Mouse (Mus musculus): ENCODE results near the gene Coro2a. TPM values are rescaled to one million over a fixed set of nuclear protein-coding genes. Genes with fewer than 3 reads are reported as not detected.

Gene Coro2a
- total and polyA plus RNA-seq, 3 experiments: 0.35 to 6.8 TPM; not detected in 1

GRCm38 (mm10) chr4:46594131-46594530 lies 7.9 kb downstream of the Coro2a start:
- DNase-seq (ENCODE audit: low read depth, low spot score): peak; percentile 71
- TF ChIP-seq RCOR1 (IDR thresholded peaks at IDR 0.05; ENCODE audit: low read depth, low read length) (peak; percentile 48; the same call in 1 of the 2 replicates), SIN3A (IDR thresholded peaks at IDR 0.05; ENCODE audit: low read length) (peak; percentile 29; the same call in 1 of the 2 replicates), TCF12 (IDR thresholded peaks at IDR 0.05; ENCODE audit: low read depth, low read length) (peak; percentile 44; the same call in 1 of the 2 replicates), EP300 (IDR thresholded peaks at IDR 0.05; ENCODE audit: low read depth in 1 of 2, low read length in 2 of 2) (peak; percentile 51 to 64; a peak in 3 of 4 replicates), MEF2A (IDR thresholded peaks at IDR 0.05; ENCODE audit: extremely low read depth, insufficient replicate concordance, low read depth, low read length, poor library complexity, severe bottlenecking) (0 out of 2 replicates have a peak, but pooled peaks have one; percentile 21), RAD21 (IDR thresholded peaks at IDR 0.05; ENCODE audit: low read depth, low read length) (no peak), ETS1 (IDR thresholded peaks at IDR 0.05; ENCODE audit: low read depth, low read length) (peak; percentile 63), GATA1 (IDR thresholded peaks at IDR 0.05; ENCODE audit: low read depth, low read length) (peak; percentile 59), E2F4 (IDR thresholded peaks at IDR 0.05; ENCODE audit: borderline replicate concordance, low read depth, low read length) (no peak), ZNF384 (IDR thresholded peaks at IDR 0.05; ENCODE audit: low read depth, low read length) (no peak), NRF1 (IDR thresholded peaks at IDR 0.05; ENCODE audit: insufficient read depth, low read depth, low read length, poor library complexity, severe bottlenecking) (no peak)
- H3K36me3 ChIP-seq (ENCODE audit: control insufficient read depth in 1 of 2, insufficient read depth in 2 of 2, low read length in 2 of 2): peaks cover 0 to 42% of the 10 kb centered on the region in 2 experiments; a peak in 2 of 4 replicates
- H3K27me3 ChIP-seq (ENCODE audit: control insufficient read depth in 1 of 2, insufficient read depth in 2 of 2, low read length in 2 of 2): no peaks in the 10 kb centered on the region
- H3K9me3 ChIP-seq (replicated peaks; ENCODE audit: insufficient read depth, low read length): no peaks in the 10 kb centered on the region
- no peak overlapping the region for H3K4me3 ChIP-seq (ENCODE audit: control insufficient read depth in 1 of 2, insufficient read depth in 1 of 2, low read depth in 2 of 2, low read length in 2 of 2)
- peaks cover 13 to 46% of the 10 kb centered on the region in 2 experiments for H3K4me1 ChIP-seq (ENCODE audit: control insufficient read depth in 1 of 2, insufficient read depth in 2 of 2, low read length in 2 of 2)
- 0 out of 2 replicates have a peak overlapping the region, but pooled peaks have one; percentile 21 for H3K9ac ChIP-seq (ENCODE audit: control insufficient read depth, low read depth, low read length, poor library complexity, severe bottlenecking)
- no peaks in the 10 kb centered on the region for H3K79me2 ChIP-seq (ENCODE audit: control insufficient read depth, insufficient read depth, low read length, poor library complexity)
- H3K27ac ChIP-seq (ENCODE audit: control insufficient read depth, low read depth, low read length): peak overlapping the region; percentile 51

DNA sequence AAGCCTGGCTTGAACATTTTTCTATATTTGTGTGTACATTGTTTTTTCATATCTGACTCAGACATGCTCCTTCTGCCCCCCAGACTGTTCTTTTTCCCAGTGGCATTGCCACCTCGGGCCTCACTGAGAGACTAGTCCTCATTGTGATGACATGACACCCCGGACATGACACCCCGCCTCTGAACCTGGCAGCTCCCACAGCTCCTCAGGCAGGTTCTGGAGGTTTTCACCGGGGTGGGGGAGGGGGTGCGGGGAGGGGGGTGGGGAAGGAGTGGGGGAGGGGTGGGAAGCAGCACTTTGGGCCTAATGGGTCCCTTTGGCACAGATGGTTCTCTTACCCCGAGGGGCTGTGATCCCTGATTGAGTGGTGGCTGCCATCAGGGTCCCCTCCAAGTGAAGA lies 8.5 kb downstream of the Coro2a start:
- Histone ChIP-seq H3K4me3 (ENCODE audit: control insufficient read depth in 1 of 2, insufficient read depth in 1 of 2, low read depth in 2 of 2, low read length in 2 of 2) (no peak overlapping the region), H3K27ac (ENCODE audit: control insufficient read depth, low read depth, low read length) (no peak overlapping the region; the same call in 1 of the 2 replicates), H3K9me3 (replicated peaks; ENCODE audit: insufficient read depth, low read length) (no peaks in the 10 kb centered on the region), H3K79me2 (ENCODE audit: control insufficient read depth, insufficient read depth, low read length, poor library complexity) (no peaks in the 10 kb centered on the region), H3K4me1 (ENCODE audit: control insufficient read depth in 1 of 2, insufficient read depth in 2 of 2, low read length in 2 of 2) (peaks cover 13 to 48% of the 10 kb centered on the region in 2 experiments), H3K27me3 (ENCODE audit: control insufficient read depth in 1 of 2, insufficient read depth in 2 of 2, low read length in 2 of 2) (no peaks in the 10 kb centered on the region), H3K9ac (ENCODE audit: control insufficient read depth, low read depth, low read length, poor library complexity, severe bottlenecking) (no peak overlapping the region), H3K36me3 (ENCODE audit: control insufficient read depth in 1 of 2, insufficient read depth in 2 of 2, low read length in 2 of 2) (peaks cover 0 to 42% of the 10 kb centered on the region in 2 experiments; a peak in 2 of 4 replicates)
- no peak for TF ChIP-seq SIN3A (IDR thresholded peaks at IDR 0.05; ENCODE audit: low read length)
- TF ChIP-seq MYB (IDR thresholded peaks at IDR 0.05; ENCODE audit: low read depth, low read length): no peak
- TF ChIP-seq ZNF384 (IDR thresholded peaks at IDR 0.05; ENCODE audit: low read depth, low read length): no peak
- no peak for TF ChIP-seq RCOR1 (IDR thresholded peaks at IDR 0.05; ENCODE audit: low read depth, low read length)
- no peak for TF ChIP-seq ELF1 (IDR thresholded peaks at IDR 0.05; ENCODE audit: low read depth, low read length)
- TF ChIP-seq TAL1 (IDR thresholded peaks at IDR 0.05; ENCODE audit: low read length): no peak
- TF ChIP-seq TBP (IDR thresholded peaks at IDR 0.05; ENCODE audit: low read depth, low read length): no peak
- TF ChIP-seq UBTF (IDR thresholded peaks at IDR 0.05; ENCODE audit: borderline replicate concordance, insufficient read depth, low read depth, low read length): no peak
- TF ChIP-seq MAX (IDR thresholded peaks at IDR 0.05; ENCODE audit: low read length): no peak
- TF ChIP-seq ETS1 (IDR thresholded peaks at IDR 0.05; ENCODE audit: low read depth, low read length): no peak
- no peak for TF ChIP-seq POLR2AphosphoS5 (IDR thresholded peaks at IDR 0.05; ENCODE audit: borderline replicate concordance, low read depth, low read length)
- no peak for TF ChIP-seq SMC3 (IDR thresholded peaks at IDR 0.05; ENCODE audit: low read depth, low read length)
- no peak for TF ChIP-seq EP300 (IDR thresholded peaks at IDR 0.05; ENCODE audit: low read depth in 1 of 2, low read length in 2 of 2)
- no peak for DNase-seq (ENCODE audit: low read depth, low spot score)
